Mouse (Mus musculus) cortical plate, adult 2 months (tissue): ENCODE results near the gene Pcbp4.

Experiments
- CTCF ChIP-seq: fragments of 200-500 bp; IDR thresholded peaks from 2 replicates; pipeline ENCODE4 v1.5.1; 2011; ENCODE audit warnings: mild to moderate bottlenecking, control low read depth, low read length; ENCODE audit not compliant: insufficient read depth; ENCODE audit errors: extremely low read depth
- POLR2A ChIP-seq: fragments of 200-500 bp; IDR thresholded peaks from 2 replicates; pipeline ENCODE4 v1.6.1; 2011; ENCODE audit warnings: mild to moderate bottlenecking, low read length, control low read depth; ENCODE audit not compliant: insufficient read depth; ENCODE audit errors: extremely low read depth

DNA sequence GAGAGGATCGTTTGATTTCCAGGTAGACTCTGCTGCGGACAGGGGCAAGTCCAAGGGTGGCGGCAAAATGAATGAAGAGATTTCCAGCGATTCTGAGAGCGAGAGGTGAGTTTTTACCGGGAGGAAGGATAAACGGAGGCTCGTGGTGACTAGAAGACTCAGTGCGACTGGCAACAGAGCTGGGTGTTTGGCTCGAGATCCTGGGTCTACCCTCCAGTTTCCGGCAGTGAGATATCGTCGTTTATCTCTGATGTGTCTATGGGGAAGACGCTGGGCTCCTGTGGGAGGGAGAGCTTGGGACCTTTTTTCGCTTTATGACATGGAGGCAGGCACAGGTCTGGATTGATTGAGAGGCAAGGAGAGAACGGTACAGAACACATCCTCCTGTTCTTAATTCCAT is 24.6 kb downstream of the Pcbp4 start:
- TF ChIP-seq CTCF (no peak), POLR2A (no peak)
